Mouse (Mus musculus): ENCODE results near the gene Scgb1a1. TPM values are rescaled to one million over a fixed set of nuclear protein-coding genes. Genes with fewer than 3 reads are reported as not detected.

The Scgb1a1 gene
- total RNA-seq, 2 experiments from 2014 or later: not detected

- ATAC-seq (replicated peaks; ENCODE audit: low FRiP score, poor library complexity, severe bottlenecking): peak; percentile 58; the same call in 1 of the 2 replicates
Measured at GRCm38 (mm10) chr19:9050294-9051229, 37.2 kb downstream of the Scgb1a1 start.

- no peak for ATAC-seq (replicated peaks; ENCODE audit: low FRiP score, poor library complexity, severe bottlenecking)
Measured at GRCm38 (mm10) chr19:9048981-9049687, 38.6 kb downstream of the Scgb1a1 start.

- no peak for ATAC-seq (replicated peaks; ENCODE audit: low FRiP score, poor library complexity, severe bottlenecking)
Measured at GRCm38 (mm10) chr19:9047946-9048387, 39.8 kb downstream of the Scgb1a1 start.

GRCm38 (mm10) chr19:9047207-9047945 lies 40.4 kb downstream of the Scgb1a1 start:
- no peak for ATAC-seq (replicated peaks; ENCODE audit: low FRiP score, poor library complexity, severe bottlenecking)

- ATAC-seq (replicated peaks; ENCODE audit: low FRiP score, poor library complexity, severe bottlenecking): no peak
Measured at GRCm38 (mm10) chr19:9044291-9044690, 43.5 kb downstream of the Scgb1a1 start.

GRCm38 (mm10) chr19:9043123-9043522 lies 44.6 kb downstream of the Scgb1a1 start:
- ATAC-seq (replicated peaks; ENCODE audit: low FRiP score, poor library complexity, severe bottlenecking): no peak

- ATAC-seq (replicated peaks; ENCODE audit: low FRiP score, poor library complexity, severe bottlenecking): no peak
Measured at GRCm38 (mm10) chr19:9041074-9041473, 46.7 kb downstream of the Scgb1a1 start.

GRCm38 (mm10) chr19:9040649-9041048 lies 47.1 kb downstream of the Scgb1a1 start:
- no peak for ATAC-seq (replicated peaks; ENCODE audit: low FRiP score, poor library complexity, severe bottlenecking)

- ATAC-seq (replicated peaks; ENCODE audit: low FRiP score, poor library complexity, severe bottlenecking): no peak
Measured at GRCm38 (mm10) chr19:9039928-9040327, 47.8 kb downstream of the Scgb1a1 start.

- no peak for ATAC-seq (replicated peaks; ENCODE audit: low FRiP score, poor library complexity, severe bottlenecking)
Measured at GRCm38 (mm10) chr19:9039266-9039665, 48.5 kb downstream of the Scgb1a1 start.

GRCm38 (mm10) chr19:9038136-9038535 lies 49.6 kb downstream of the Scgb1a1 start:
- no peak for ATAC-seq (replicated peaks; ENCODE audit: low FRiP score, poor library complexity, severe bottlenecking)

- no peak for ATAC-seq (replicated peaks; ENCODE audit: low FRiP score, poor library complexity, severe bottlenecking)
Measured at GRCm38 (mm10) chr19:9035101-9035500, 52.7 kb downstream of the Scgb1a1 start.

- ATAC-seq (replicated peaks; ENCODE audit: low FRiP score, poor library complexity, severe bottlenecking): no peak
Measured at GRCm38 (mm10) chr19:9034480-9034879, 53.3 kb downstream of the Scgb1a1 start.

Other genes starting within 250 kb of the Scgb1a1 start
- not detected in 2 replicates for gene Gng3, start 248.8 kb downstream of the Scgb1a1 start, total RNA-seq (2015; ENCODE audit: low replicate concordance)
- 0.56 TPM in 1 of 2 replicates, not detected in the other for gene Gng3, start 248.8 kb downstream of the Scgb1a1 start, total RNA-seq (2017; ENCODE audit: low replicate concordance)
- gene Lrrn4cl, start 237.2 kb downstream of the Scgb1a1 start, total RNA-seq (2015; ENCODE audit: low replicate concordance): not detected in 2 replicates
- gene Lrrn4cl, start 237.2 kb downstream of the Scgb1a1 start, total RNA-seq (2017; ENCODE audit: low replicate concordance): not detected in 2 replicates
- 18.6 and 20.6 TPM in 2 replicates for gene Ubxn1, start 216.5 kb downstream of the Scgb1a1 start, total RNA-seq (2015; ENCODE audit: low replicate concordance)
- 43.0 and 65.7 TPM in 2 replicates for gene Ubxn1, start 216.5 kb downstream of the Scgb1a1 start, total RNA-seq (2017; ENCODE audit: low replicate concordance)
- 1.5 and 8.4 TPM in 2 replicates for gene Uqcc3, start 207.0 kb downstream of the Scgb1a1 start, total RNA-seq (2015; ENCODE audit: low replicate concordance)
- 11.8 and 12.3 TPM in 2 replicates for gene Uqcc3, start 207.0 kb downstream of the Scgb1a1 start, total RNA-seq (2017; ENCODE audit: low replicate concordance)
- gene Lbhd1, start 204.2 kb downstream of the Scgb1a1 start, total RNA-seq (2015; ENCODE audit: low replicate concordance): 24.2 and 24.4 TPM in 2 replicates
- gene Lbhd1, start 204.2 kb downstream of the Scgb1a1 start, total RNA-seq (2017; ENCODE audit: low replicate concordance): 6.0 and 23.1 TPM in 2 replicates
- gene Gm49403, start 204.0 kb downstream of the Scgb1a1 start, total RNA-seq (2015; ENCODE audit: low replicate concordance): not detected in 2 replicates
- gene Gm49403, start 204.0 kb downstream of the Scgb1a1 start, total RNA-seq (2017; ENCODE audit: low replicate concordance): not detected in 2 replicates
- 14.6 and 21.3 TPM in 2 replicates for gene 1810009A15Rik, start 199.1 kb downstream of the Scgb1a1 start, total RNA-seq (2015; ENCODE audit: low replicate concordance)
- gene 1810009A15Rik, start 199.1 kb downstream of the Scgb1a1 start, total RNA-seq (2017; ENCODE audit: low replicate concordance): 13.5 and 23.3 TPM in 2 replicates
- gene Gm49416, start 199.0 kb downstream of the Scgb1a1 start, total RNA-seq (2015; ENCODE audit: low replicate concordance): not detected in 2 replicates
- gene Gm49416, start 199.0 kb downstream of the Scgb1a1 start, total RNA-seq (2017; ENCODE audit: low replicate concordance): not detected in 2 replicates
- 2.3 and 7.1 TPM in 2 replicates for gene Ints5, start 195.0 kb downstream of the Scgb1a1 start, total RNA-seq (2015; ENCODE audit: low replicate concordance)
- 4.7 and 5.4 TPM in 2 replicates for gene Ints5, start 195.0 kb downstream of the Scgb1a1 start, total RNA-seq (2017; ENCODE audit: low replicate concordance)
- 12.7 and 20.9 TPM in 2 replicates for gene Ganab, start 189.9 kb downstream of the Scgb1a1 start, total RNA-seq (2015; ENCODE audit: low replicate concordance)
- gene Ganab, start 189.9 kb downstream of the Scgb1a1 start, total RNA-seq (2017; ENCODE audit: low replicate concordance): 19.5 and 20.4 TPM in 2 replicates
- 12.5 and 14.2 TPM in 2 replicates for gene B3gat3, start 167.6 kb downstream of the Scgb1a1 start, total RNA-seq (2015; ENCODE audit: low replicate concordance)
- gene B3gat3, start 167.6 kb downstream of the Scgb1a1 start, total RNA-seq (2017; ENCODE audit: low replicate concordance): 11.1 and 12.4 TPM in 2 replicates
- 1.2 TPM in 1 of 2 replicates, not detected in the other for gene Rom1, start 158.6 kb downstream of the Scgb1a1 start, total RNA-seq (2015; ENCODE audit: low replicate concordance)
- 1.7 and 3.0 TPM in 2 replicates for gene Rom1, start 158.6 kb downstream of the Scgb1a1 start, total RNA-seq (2017; ENCODE audit: low replicate concordance)
- 1.7 and 4.8 TPM in 2 replicates for gene Eml3, start 158.4 kb downstream of the Scgb1a1 start, total RNA-seq (2015; ENCODE audit: low replicate concordance)
- 6.3 and 8.3 TPM in 2 replicates for gene Eml3, start 158.4 kb downstream of the Scgb1a1 start, total RNA-seq (2017; ENCODE audit: low replicate concordance)
- gene Mta2, start 146.1 kb downstream of the Scgb1a1 start, total RNA-seq (2015; ENCODE audit: low replicate concordance): 16.9 and 22.8 TPM in 2 replicates
- 39.5 and 54.4 TPM in 2 replicates for gene Mta2, start 146.1 kb downstream of the Scgb1a1 start, total RNA-seq (2017; ENCODE audit: low replicate concordance)
- gene Tut1, start 134.1 kb downstream of the Scgb1a1 start, total RNA-seq (2015; ENCODE audit: low replicate concordance): 1.0 and 2.7 TPM in 2 replicates
- 2.3 and 6.8 TPM in 2 replicates for gene Tut1, start 134.1 kb downstream of the Scgb1a1 start, total RNA-seq (2017; ENCODE audit: low replicate concordance)
- 181 and 213 TPM in 2 replicates for gene Eef1g, start 120.9 kb downstream of the Scgb1a1 start, total RNA-seq (2015; ENCODE audit: low replicate concordance)
- gene Eef1g, start 120.9 kb downstream of the Scgb1a1 start, total RNA-seq (2017; ENCODE audit: low replicate concordance): 105 and 149 TPM in 2 replicates
- 19.0 and 20.0 TPM in 2 replicates for gene Ahnak, start 98.7 kb downstream of the Scgb1a1 start, total RNA-seq (2015; ENCODE audit: low replicate concordance)
- 24.3 and 30.2 TPM in 2 replicates for gene Ahnak, start 98.7 kb downstream of the Scgb1a1 start, total RNA-seq (2017; ENCODE audit: low replicate concordance)
- 2.1 and 3.1 TPM in 2 replicates for gene Asrgl1, start 47.7 kb upstream of the Scgb1a1 start, total RNA-seq (2015; ENCODE audit: low replicate concordance)
- gene Asrgl1, start 47.7 kb upstream of the Scgb1a1 start, total RNA-seq (2017; ENCODE audit: low replicate concordance): 3.9 and 5.1 TPM in 2 replicates

All from erythroblast, adult 5-6 weeks (primary cell).